Mouse (Mus musculus) left cerebral cortex, adult 9 months (tissue): ENCODE results near the gene Gm17655.
A peak's percentile ranks its signal among the peaks of the same experiment; 100 is the strongest.
"Not testable (repeated sequence)": the region's sequence is repeated elsewhere in the genome, so short reads cannot be mapped to it uniquely, and the experiment has no call there.

Experiments used
- DNase-seq, 2 experiments: peaks; one replicate each; pipeline ENCODE4 v3.0.0; 2022; ENCODE audit warnings: low spot score in 2 of 2

Gm17655 gene

GRCm38 (mm10) chr5:110086161-110086866 lies 14.0 kb upstream of the Gm17655 start:
- no peak for DNase-seq

- DNase-seq, result no peak
Observed at GRCm38 (mm10) chr5:110082961-110083360, 10.6 kb upstream of the Gm17655 start.

- DNase-seq, result peak; percentile 66 to 86
Observed at GRCm38 (mm10) chr5:110057637-110058408, 14.5 kb downstream of the Gm17655 start.

GRCm38 (mm10) chr5:110023694-110024427 lies 48.5 kb downstream of the Gm17655 start:
- peak in 1 of 2 experiments; percentile 61 for DNase-seq

GRCm38 (mm10) chr5:110023273-110023672 lies 49.0 kb downstream of the Gm17655 start:
- DNase-seq, result no peak

- not testable (repeated sequence) for DNase-seq
Observed at GRCm38 (mm10) chr5:110015775-110016174, 56.5 kb downstream of the Gm17655 start.
